Mouse (Mus musculus) lung, adult 2 months (tissue): ENCODE results near the gene Phldb2. TPM values are rescaled to one million over a fixed set of nuclear protein-coding genes. Genes with fewer than 3 reads are reported as not detected.

ENCODE experiments used
- DNase-seq: peaks from one replicate; pipeline ENCODE4 v3.0.0; 2022
- H3K4me1 ChIP-seq: fragments of 200-500 bp; 2 replicates; pipeline ENCODE4 v1.6.1; 2011; ENCODE audit warnings: low read length; ENCODE audit not compliant: control insufficient read depth, insufficient read depth
- H3K4me3 ChIP-seq: fragments of 200-500 bp; replicated peaks from 2 replicates; pipeline ENCODE3; 2011; ENCODE audit warnings: low read depth, mild to moderate bottlenecking, control low read depth, low read length; ENCODE audit errors: extremely low read depth
- CTCF ChIP-seq: fragments of 200-500 bp; IDR thresholded peaks from 2 replicates; pipeline ENCODE4 v1.5.1; 2011; ENCODE audit warnings: mild to moderate bottlenecking, low read length, control low read depth; ENCODE audit not compliant: insufficient read depth
- POLR2A ChIP-seq: fragments of 200-500 bp; IDR thresholded peaks from 2 replicates; pipeline ENCODE4 v1.6.1; 2011; ENCODE audit warnings: low read depth, mild to moderate bottlenecking, control low read depth, low read length, borderline replicate concordance; ENCODE audit errors: extremely low read depth
- WGBS: fragments of 180-500 bp; shearing (Covaris S2); methylation state at CpG from one replicate; pipeline ENCODE4 v1.1.7; 2018; 5-methylcytosine and 5-hydroxymethylcytosine counted together
- polyA plus RNA-seq: library from polyadenylated mRNA; depleted of rRNA; stranded (reverse); fragments of >200 nt; gene quantifications from 2 replicates; pipeline ENCODE4 v1.2.3, GENCODE M21; 2012

The Phldb2 gene
- polyA plus RNA-seq, 1 experiment = 53.0 TPM

DNA sequence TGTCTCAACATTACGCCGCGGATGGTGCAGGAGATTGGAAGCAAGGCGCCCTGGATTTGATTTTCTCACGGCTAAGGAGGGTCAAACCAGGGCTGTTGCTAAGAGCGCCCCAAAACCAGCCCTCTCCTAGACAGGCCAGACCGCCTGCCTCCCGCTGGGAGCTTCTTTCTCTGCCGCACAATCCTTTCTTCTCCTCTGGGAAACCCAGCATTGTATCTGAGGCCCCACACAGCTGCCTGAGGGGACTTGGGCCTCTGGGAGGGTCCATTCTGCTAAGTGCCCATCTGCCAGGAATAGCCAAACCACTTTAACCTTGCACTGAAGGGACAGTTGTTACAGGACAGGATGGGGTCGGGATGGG is 228.7 kb downstream of the Phldb2 start:
- H3K4me3 ChIP-seq = no peak overlapping the region
- DNase-seq = no peak
- no peak for TF ChIP-seq POLR2A
- TF ChIP-seq CTCF = no peak
- 6% methylated on average over 10 of the region's 10 CpGs for WGBS
- H3K4me1 ChIP-seq = no peaks in the 10 kb centered on the region; the same call in 1 of the 2 replicates

GRCm38 (mm10) chr16:45724061-45724741 is 229.2 kb downstream of the Phldb2 start, which contains the start of gene Tagln3:
Gene Tagln3, minus strand, starts transcription at chr16:45724608.
- 4% methylated on average over 30 of the region's 30 CpGs for WGBS
- Histone ChIP-seq H3K4me1 (no peaks in the 10 kb centered on the region; the same call in 1 of the 2 replicates), H3K4me3 (no peak within 1 kb of the TSS)
- no peak for DNase-seq
- TF ChIP-seq POLR2A (no peak), CTCF (no peak)

- no peak for DNase-seq
- TF ChIP-seq CTCF (no peak), POLR2A (no peak)
- Histone ChIP-seq H3K4me1 (no peaks in the 10 kb centered on the region), H3K4me3 (no peak overlapping the region)
- WGBS = 77% methylated on average over 6 of the region's 6 CpGs
These were observed 230.1 kb downstream of the Phldb2 start for GRCm38 (mm10) chr16:45723172-45723901.

DNA sequence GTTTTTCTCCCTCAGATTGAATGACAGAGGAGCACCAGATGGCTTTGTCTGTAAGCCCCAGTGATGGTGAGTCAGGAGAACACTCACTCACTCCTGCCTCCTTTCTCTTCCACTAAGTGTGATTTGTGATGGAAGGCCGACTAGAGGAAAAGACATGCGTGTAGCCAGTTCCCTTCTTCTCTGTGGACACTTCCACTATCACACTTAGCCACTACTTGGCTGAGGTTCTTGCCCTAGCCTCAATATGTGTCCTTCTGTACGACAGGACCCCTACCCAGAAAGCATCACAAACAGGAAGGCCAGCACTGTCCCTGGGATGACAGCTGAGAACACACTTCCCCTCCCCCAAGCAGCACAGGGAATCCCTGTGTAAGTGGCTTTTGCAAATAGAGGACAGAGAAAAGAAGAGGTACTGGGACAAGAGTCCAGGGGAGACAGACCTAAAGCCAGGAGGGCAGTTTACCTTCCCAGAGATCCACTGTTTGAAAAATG is 230.9 kb downstream of the Phldb2 start:
- no peak for DNase-seq
- TF ChIP-seq CTCF = no peak
- TF ChIP-seq POLR2A = no peak
- Histone ChIP-seq H3K4me1 (no peaks in the 10 kb centered on the region), H3K4me3 (no peak overlapping the region)
- WGBS = 82% methylated on average over 3 of the region's 3 CpGs

GRCm38 (mm10) chr16:45720022-45720630 is 233.3 kb downstream of the Phldb2 start:
- TF ChIP-seq CTCF = no peak
- no peak for TF ChIP-seq POLR2A
- Histone ChIP-seq H3K4me3 (no peak overlapping the region), H3K4me1 (no peaks in the 10 kb centered on the region)
- WGBS = 86% methylated on average over 10 of the region's 10 CpGs
- DNase-seq = no peak

GRCm38 (mm10) chr16:45718296-45718695 is 235.1 kb downstream of the Phldb2 start:
- 94% methylated on average over 4 of the region's 4 CpGs for WGBS
- H3K4me3 ChIP-seq = no peak overlapping the region
- no peaks in the 10 kb centered on the region for H3K4me1 ChIP-seq
- no peak for TF ChIP-seq CTCF
- DNase-seq = no peak

GRCm38 (mm10) chr16:45714489-45715150 is 238.8 kb downstream of the Phldb2 start:
- no peak for TF ChIP-seq POLR2A
- no peak for TF ChIP-seq CTCF
- WGBS = 74% methylated on average over 5 of the region's 5 CpGs
- Histone ChIP-seq H3K4me3 (no peak overlapping the region), H3K4me1 (no peaks in the 10 kb centered on the region)
- no peak for DNase-seq

- no peak for DNase-seq
- no peak for TF ChIP-seq POLR2A
- no peak for TF ChIP-seq CTCF
- no peaks in the 10 kb centered on the region for H3K4me1 ChIP-seq
- 84% methylated on average over 1 of the region's 1 CpGs for WGBS
- H3K4me3 ChIP-seq = no peak overlapping the region
These were observed 239.5 kb downstream of the Phldb2 start for GRCm38 (mm10) chr16:45713878-45714277.

DNA sequence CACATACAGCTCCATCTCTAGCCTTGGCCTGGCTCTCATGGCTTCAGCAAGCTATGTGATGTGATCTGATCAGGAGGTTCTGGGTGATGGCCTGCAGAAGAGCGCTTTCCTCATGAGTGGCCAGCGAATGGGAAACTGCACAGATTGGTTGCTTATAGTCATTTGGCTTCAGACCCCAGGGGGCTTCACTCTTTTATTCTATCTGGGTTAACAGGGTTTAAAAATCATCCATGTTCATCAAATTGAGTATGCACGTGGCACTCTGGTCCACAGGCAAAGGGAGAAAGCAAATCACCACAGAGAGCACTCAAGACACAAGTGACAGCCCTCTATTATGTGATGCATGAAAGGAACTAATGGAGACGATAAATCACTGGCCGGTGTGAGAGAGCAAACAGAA is 240.1 kb downstream of the Phldb2 start:
- 93% methylated on average over 5 of the region's 5 CpGs for WGBS
- Histone ChIP-seq H3K4me1 (no peaks in the 10 kb centered on the region), H3K4me3 (no peak overlapping the region)
- TF ChIP-seq CTCF = no peak
- TF ChIP-seq POLR2A = no peak
- DNase-seq = no peak

DNA sequence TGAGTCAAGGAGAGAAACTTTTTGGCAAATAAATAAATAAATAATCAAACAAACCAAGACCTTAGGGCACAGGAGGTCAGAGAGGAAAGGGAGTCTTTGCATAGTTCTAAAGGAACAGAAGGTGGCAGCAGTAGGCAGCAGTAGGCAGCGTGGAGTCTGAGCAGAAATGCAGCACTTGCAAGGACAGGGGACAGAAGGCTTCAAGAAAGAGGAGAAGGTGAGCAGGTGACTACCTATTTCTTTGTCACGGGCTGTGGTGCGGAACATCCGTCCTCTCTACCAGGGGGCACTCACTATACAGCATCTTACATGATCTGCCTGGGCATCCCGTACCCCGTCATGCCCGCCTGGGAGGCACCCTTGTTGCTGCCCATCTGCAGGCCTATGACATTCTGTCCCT is 242.1 kb downstream of the Phldb2 start:
- WGBS = 78% methylated on average over 7 of the region's 7 CpGs
- no peak overlapping the region for H3K4me3 ChIP-seq
- no peak for DNase-seq
- no peaks in the 10 kb centered on the region for H3K4me1 ChIP-seq
- TF ChIP-seq POLR2A (no peak), CTCF (peak; percentile 41; the same call in 1 of the 2 replicates)
